14 mouse cellular contexts compared by ENCODE assay signal in the genomic region with DNA sequence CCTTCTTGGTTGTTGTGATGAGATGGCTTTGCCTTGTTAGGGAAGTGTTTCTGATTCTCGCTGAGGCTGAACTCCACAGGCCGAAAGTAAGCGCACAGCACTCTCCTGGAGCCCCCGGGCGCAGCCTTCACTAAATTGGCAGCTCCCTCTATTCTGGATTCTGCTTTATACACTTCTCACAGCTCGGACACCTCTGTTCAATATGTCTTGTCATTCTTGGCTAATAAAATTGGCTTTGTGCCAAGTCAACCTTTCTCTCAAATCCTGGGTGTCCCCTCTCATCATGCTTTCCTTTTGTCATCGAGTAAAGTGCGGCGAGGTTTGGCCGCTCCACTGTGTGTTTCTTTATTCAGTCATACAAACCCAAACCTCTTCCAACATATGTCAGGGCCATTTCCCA.
"Had no signal": no experiment of that assay in that cellular context is flagged by ENCODE, and none has a peak within 500 bp of the region (broad histone marks: within the 10 kb centered on the region; RNA-seq: fewer than 3 reads in every experiment).

No protein-coding gene starts in this region.

- H3K4me3 ChIP-seq: kidney, embryonic 15.5 days; limb, embryonic 15.5 days; liver, embryonic 12.5 days; midbrain, embryonic 12.5 days; neural tube, embryonic 13.5 days had no signal

- H3K4me2 ChIP-seq: kidney, embryonic 15.5 days; limb, embryonic 15.5 days; liver, embryonic 12.5 days; lung, embryonic 14.5 days; midbrain, embryonic 12.5 days; neural tube, embryonic 13.5 days had no signal

- H3K9me3 ChIP-seq: kidney, embryonic 15.5 days; limb, embryonic 15.5 days; liver, embryonic 12.5 days; midbrain, embryonic 12.5 days; neural tube, embryonic 13.5 days had no signal

- H3K36me3 ChIP-seq: kidney, embryonic 15.5 days; limb, embryonic 15.5 days; liver, embryonic 12.5 days; midbrain, embryonic 12.5 days; neural tube, embryonic 13.5 days had no signal

- DNase-seq: kidney, postnatal 14 days; lung, embryonic 14.5 days; lung, postnatal 10 days; lung, postnatal 4 days; retina, postnatal 1 day; right cerebral cortex, postnatal 4 days; spleen, adult 18-20 months; thymus, adult 18-20 months; thymus, postnatal 25 days had no signal

- H3K27ac ChIP-seq: kidney, embryonic 15.5 days; limb, embryonic 15.5 days; liver, embryonic 12.5 days; midbrain, embryonic 12.5 days; neural tube, embryonic 13.5 days had no signal

- H3K9ac ChIP-seq: kidney, embryonic 15.5 days; limb, embryonic 15.5 days; liver, embryonic 12.5 days; lung, embryonic 14.5 days; midbrain, embryonic 12.5 days; neural tube, embryonic 13.5 days had no signal

- H3K27me3 ChIP-seq: kidney, embryonic 15.5 days; limb, embryonic 15.5 days; liver, embryonic 12.5 days; midbrain, embryonic 12.5 days; neural tube, embryonic 13.5 days had no signal

- ATAC-seq: liver, embryonic 12.5 days had no signal

- H3K4me1 ChIP-seq: kidney, embryonic 15.5 days; limb, embryonic 15.5 days; liver, embryonic 12.5 days; midbrain, embryonic 12.5 days; neural tube, embryonic 13.5 days had no signal
